Mouse (Mus musculus) mesoderm, embryonic 11.5 days (tissue): ENCODE data around the gene Wdr24.
"Not testable (repeated sequence)": the region's sequence is repeated elsewhere in the genome, so short reads cannot be mapped to it uniquely, and the experiment has no call there.

Source experiments
- DNase-seq: peaks from one replicate; pipeline ENCODE4 v3.0.0-alpha.2; 2012; ENCODE audit warnings: low read depth, low spot score

The Wdr24 gene

DNA sequence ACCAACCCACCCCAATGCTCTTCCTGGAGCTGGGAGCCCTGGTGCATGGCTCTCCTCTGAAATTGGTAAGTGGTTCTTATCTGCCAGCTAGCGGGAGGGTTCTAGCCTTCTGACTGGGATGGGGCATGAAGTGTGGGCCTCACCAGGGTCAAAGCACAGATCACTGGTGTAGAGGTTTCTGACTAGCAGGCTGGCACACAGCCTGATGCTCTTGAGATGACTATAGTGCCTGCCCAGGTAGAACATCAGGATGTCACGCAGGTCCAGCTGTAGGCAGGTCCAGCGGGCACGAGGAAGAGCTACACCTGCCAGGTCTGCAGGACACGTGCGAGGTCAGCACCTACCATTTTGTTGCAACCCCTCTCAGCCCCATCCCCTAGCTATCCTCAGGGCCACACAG lies 36.8 kb downstream of the Wdr24 start:
- no peak for DNase-seq

DNA sequence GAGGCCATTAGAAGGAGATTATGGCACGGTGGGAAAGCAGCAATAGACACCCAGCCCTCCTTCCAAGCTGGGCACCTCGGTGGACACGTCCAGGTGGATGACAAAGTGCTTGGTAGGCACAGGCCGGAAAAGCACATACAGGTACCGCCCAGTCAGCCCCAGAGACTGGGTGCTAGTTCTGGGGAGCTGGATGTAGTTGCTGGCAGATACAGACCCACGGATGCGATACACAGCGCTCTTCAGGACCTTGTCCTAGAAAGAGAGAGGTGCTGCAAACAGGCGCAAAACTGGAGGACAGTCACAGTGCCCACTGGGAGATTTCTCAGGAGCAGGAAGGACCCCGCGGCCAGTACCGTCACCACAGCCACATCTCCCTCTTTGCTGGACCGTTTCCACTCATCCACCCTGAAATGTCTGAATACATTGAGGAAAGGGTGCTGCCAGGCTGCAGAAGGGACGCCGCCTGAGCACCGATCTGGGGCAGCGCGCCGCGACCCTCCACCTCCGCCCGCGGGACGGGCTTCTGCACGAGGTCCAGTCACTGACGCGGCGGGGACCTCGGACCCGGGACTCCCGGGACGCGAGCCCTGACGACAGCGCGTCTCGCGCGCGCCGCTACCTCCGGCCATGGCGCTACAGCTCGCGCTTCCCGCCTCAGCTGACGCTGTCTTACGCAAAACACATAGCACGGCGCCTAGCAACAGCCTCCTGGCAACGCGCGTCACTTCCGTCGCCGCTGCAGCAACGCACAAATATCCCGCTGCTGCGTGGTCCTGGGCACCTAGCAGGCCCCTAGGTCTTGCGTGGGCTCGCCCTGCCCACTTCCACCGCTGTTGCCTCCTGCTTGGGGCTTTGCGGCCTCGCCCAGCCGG lies 37.6 kb downstream of the Wdr24 start, which contains the start of gene Wdr90:
Gene Wdr90 (minus strand): TSS at position 670 of the 872 bp plus-strand sequence.
- peak; percentile 94 for DNase-seq

DNA sequence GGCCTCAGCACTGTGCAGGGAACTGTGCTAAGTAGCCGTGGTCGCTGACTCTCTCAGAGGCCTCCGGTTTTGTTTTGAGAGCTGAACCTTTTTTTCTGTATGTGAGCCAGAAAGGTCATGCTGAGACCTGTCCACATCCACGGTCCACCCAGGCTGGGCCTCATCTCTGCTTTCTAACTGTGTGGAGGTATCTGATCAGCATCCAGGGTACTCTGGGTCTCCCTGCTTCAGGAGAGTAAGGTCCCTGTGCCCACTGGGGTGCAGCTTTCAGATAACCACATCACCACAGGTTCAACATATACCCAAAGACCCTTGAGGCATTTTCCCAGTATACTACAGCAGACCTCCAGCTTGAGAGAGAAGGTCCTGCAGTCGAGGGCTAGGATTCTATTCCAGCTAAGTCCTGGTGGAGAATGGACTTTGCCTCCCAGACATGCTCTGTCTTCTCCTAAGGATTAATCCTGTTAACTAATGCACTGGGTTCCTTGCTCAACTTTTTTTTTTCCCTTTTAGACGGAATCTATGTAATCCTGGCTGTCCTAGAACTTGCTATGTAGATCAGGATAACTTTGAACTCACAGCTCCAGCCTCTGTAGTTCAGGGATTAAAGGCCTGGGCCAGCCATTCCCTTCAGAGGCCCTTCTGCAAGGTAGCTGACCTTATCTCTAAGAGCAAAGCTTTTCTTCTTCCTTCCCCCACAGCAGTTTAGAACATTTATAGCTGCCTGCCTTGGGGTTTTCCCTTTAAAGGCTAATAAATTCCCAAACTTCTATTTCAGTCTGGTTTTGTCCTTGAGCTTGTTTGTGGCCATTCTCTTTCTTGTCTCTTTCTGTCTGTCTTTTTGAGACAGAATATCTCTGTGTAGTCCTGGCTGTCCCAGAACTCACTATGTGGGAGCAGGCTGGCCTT lies 38.5 kb downstream of the Wdr24 start:
- DNase-seq: no peak

- no peak for DNase-seq
These were observed 40.3 kb downstream of the Wdr24 start for GRCm38 (mm10) chr17:25863681-25864080.

GRCm38 (mm10) chr17:25864311-25864710 lies 40.9 kb downstream of the Wdr24 start:
- DNase-seq: no peak

DNA sequence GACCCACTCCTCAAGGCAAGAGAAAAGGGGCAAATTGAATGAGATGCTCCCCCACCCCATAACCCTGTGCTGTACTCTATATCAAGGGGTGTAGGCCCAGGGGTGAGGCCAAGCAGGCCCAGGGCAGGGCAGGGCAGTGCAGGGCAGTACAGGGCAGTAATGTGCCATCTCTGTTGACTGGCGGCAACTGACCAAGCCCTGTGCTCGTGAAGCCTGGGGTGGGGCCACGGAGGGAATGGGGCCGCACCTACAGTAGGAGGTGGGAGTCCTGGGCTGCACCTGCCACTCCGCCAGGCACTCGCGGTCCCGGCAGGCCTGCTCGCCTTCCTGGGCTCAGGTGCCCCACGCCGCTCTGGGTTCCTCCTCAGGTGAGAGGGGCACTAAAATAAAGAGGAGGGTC lies 41.9 kb downstream of the Wdr24 start:
- DNase-seq: no peak

DNA sequence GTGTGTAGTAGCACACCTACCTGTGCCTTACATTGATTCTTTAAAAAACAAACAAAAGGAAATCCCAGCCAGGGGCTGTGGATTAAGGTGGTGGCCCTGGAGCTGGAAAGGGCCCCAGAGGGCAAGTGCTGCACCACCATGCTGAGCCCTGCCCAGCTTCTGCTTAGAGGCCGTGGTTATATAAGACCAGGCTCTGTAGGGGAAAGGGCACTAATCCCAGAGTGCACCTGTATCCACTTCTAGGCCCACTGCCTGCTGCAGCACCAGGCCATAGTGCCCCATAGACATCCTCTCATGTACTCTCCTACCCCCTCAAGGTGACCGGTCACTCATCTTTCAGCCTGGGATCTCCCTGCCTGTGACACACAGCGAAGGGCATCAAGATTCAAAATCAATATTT lies 42.7 kb downstream of the Wdr24 start:
- DNase-seq: no peak

DNA sequence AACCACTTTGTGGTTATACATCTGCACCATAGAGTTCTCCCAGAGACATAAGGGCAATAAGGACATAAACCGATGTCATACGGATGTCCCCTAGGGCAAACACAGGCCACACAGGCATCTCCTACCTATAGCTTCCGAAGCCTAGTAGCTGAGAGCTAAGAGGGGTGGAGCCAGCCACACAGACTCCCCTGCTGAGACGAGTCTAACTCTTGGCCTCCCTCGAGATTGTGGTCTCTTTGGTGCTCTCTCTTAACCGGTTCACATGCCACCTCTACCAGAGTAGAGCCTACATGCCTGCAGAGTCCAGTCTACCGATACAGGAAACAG lies 44.0 kb downstream of the Wdr24 start:
- no peak for DNase-seq

DNA sequence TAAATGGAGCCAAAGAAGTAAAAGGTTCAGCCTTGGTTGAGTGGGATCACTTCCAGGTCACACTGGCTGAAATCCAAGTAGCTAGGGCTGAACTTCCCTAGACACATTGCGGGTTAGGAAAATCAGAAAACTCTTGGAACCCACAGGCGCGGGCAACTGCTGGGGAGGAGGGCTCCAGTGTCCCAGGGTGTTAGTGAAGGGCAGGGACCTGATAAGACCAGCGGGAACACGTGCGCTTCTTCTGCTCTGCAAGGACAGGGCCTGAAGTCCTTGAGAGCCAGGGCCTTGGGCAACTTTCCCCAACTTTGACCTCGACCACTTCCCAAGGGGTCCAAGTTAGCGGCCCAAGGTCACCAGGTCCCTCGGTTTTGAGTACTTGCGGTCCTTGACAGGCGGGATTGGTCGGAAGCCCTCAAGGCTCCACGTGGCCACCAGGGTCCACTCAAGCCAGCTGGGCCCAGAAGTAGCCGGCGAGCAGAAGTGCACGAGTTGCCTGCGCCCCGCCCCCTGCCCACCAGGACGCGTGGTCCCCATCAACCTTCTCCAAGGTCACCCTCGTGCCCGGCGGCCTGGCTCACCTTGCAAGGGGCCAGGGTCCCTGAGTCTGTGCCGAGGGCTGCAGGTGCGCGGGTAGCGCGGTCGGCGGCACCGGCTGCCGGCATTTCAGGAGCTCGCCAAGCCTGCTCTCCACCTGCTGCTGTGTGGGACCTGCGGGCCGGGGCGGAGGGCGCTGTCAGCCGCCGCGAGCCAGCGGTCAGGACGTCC lies 44.6 kb downstream of the Wdr24 start:
- DNase-seq: peak; percentile 45

- DNase-seq: peak; percentile 71
These were observed 45.3 kb downstream of the Wdr24 start, which contains the start of gene Mcrip2 for GRCm38 (mm10) chr17:25868601-25869191. Gene Mcrip2, minus strand, starts transcription at chr17:25868764.

DNA sequence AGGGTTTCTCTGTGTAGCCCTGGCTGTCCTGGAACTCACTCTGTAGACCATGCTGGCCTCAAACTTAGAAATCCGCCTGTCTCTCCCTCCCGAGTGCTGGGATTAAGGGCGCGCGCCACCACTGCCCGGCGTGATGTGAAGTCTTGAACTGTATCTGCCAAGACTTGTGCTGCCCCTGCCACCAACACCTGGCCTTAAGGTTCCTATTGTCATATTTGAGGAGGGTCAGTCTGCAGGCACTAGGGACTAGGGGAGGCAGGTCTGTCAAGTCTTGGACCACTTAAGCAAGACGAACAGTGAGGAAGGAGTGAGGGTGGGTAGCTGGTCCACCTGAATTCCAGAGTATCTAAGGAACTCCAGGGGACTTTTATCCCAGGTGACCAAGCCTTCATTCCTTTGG lies 46.1 kb downstream of the Wdr24 start:
- no peak for DNase-seq

GRCm38 (mm10) chr17:25869954-25870353 lies 46.5 kb downstream of the Wdr24 start:
- DNase-seq: no peak

DNA sequence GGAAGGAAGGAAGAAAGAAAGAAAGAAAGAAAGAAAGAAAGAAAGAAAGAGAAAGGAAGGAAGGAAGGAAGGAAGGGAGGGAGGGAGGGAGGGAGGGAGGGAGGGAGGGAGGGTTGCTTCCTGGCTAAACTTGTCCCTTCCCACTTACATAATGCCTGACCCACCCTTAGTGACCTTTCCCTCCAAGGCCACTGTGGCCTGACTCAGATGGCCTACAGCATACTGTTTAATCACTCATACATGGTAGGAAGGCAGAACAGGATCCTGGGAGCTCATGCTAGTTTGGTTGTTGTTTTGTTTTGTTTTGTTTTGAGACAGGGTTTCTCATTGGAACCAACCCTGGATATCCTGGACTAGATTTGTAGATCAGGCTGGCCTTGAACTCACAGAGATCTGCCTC lies 48.1 kb downstream of the Wdr24 start:
- not testable (repeated sequence) for DNase-seq

- no peak for DNase-seq
These were observed 49.2 kb downstream of the Wdr24 start for GRCm38 (mm10) chr17:25872676-25873075.

DNA sequence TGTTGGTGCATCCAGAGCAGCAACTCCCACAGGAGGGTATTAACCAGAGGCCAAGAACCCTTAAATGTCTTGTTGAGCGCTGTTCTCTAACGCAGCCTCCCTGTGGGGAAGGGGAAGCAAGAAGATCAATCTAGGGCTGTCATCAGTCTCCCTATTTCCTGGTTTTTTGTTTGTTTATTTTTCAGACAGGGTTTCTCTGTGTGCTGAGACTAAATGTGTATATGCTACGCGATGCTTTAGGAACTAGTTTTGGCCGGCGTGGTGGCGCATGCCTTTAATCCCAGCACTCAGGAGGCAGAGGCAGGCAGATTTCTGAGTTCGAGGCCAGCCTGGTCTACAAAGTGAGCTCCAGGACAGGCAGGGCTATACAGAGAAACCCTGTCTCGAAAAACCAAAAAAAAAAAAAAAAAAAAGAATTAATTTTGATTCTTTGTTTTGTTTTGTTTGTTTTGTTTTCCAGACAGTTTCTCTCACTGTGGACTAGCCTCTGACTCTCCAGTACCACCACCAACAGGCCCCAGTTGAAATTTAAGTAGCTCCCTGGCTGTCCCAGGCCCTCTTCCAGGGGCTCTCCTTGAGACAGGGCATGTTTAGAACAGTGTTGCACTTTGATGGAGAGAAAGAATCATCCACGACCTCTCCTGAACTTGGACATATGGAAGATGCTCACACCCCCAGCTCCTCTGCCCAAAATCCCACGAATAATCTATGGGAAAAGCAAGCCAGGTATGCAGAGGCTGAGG lies 50.1 kb downstream of the Wdr24 start:
- no peak for DNase-seq

GRCm38 (mm10) chr17:25874148-25874720 lies 50.8 kb downstream of the Wdr24 start:
- no peak for DNase-seq

- DNase-seq: peak; percentile 92
These were observed 51.3 kb downstream of the Wdr24 start, which contains the start of gene Mettl26 for GRCm38 (mm10) chr17:25874721-25875170. Gene Mettl26, plus strand, starts transcription at chr17:25875074.

- DNase-seq: peak; percentile 86
These were observed 52.0 kb downstream of the Wdr24 start for GRCm38 (mm10) chr17:25875171-25876136.

DNA sequence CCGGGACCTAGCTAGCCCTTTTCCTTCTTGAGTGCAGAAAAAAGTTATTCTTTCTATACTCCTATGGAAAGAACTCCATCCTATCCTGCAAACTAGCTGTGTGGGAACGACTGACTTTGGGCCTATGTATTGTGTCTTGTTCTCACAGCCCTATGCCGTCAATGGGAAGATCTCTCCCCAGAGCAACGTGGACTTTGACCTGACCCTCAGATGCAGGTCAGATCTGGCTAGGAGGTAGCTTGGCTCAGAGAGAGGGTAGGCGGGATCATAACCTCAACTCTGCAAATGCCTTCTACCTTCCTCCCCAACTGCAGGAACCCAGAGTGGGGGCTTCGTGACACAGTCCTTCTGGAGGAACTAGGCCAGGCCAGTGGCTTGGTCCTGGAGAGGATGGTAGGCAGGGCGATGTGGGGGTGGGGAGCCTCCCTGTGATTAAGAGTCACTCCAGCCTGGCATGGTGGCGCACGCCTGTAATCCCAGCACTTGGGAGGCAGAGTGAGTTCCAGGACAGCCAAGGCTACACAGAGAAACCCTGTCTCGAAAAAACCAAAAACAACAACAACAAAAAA lies 53.0 kb downstream of the Wdr24 start:
- DNase-seq: no peak
